Mouse (Mus musculus): ENCODE measurements around the gene Proca1. TPM values are rescaled to one million over a fixed set of nuclear protein-coding genes. Genes with fewer than 3 reads are reported as not detected.
"Not testable (repeated sequence)": the region's sequence is repeated elsewhere in the genome, so short reads cannot be mapped to it uniquely, and the experiment has no call there.

Gene Proca1
- total RNA-seq, 2 experiments from 2014 or later: 4.7 to 7.7 TPM

- intact Hi-C loops (cut with DNase I): loop anchor here (1.0 kb wide), 1 partner anchor 202 kb away; the partner anchor contains the start of gene Phf12
- no peak for TF ChIP-seq CTCF (IDR thresholded peaks at IDR 0.05)
- H3K27ac ChIP-seq: peak overlapping the region; percentile 97
- H3K4me3 ChIP-seq: peak overlapping the region; percentile 60
- DNase-seq (ENCODE audit: extremely low spot score in 1 of 2, low spot score in 2 of 2): no peak
Measured at GRCm38 (mm10) chr11:78183884-78184514, 9.2 kb upstream of the Proca1 start.

GRCm38 (mm10) chr11:78184702-78185101, 8.5 kb upstream of the Proca1 start:
- H3K4me3 ChIP-seq; DNase-seq (ENCODE audit: extremely low spot score in 1 of 2, low spot score in 2 of 2); H3K27ac ChIP-seq; intact Hi-C loops (cut with DNase I): not testable (repeated sequence)

- Histone ChIP-seq H3K4me3 (peak within 1 kb of the TSS; percentile 76), H3K27ac (peak within 1 kb of the TSS; percentile 94)
- peak; percentile 59 to 76 for DNase-seq (ENCODE audit: extremely low spot score in 1 of 2, low spot score in 2 of 2)
- intact Hi-C loops (cut with DNase I): no loop called here
- TF ChIP-seq CTCF (IDR thresholded peaks at IDR 0.05): no peak
Measured at GRCm38 (mm10) chr11:78188331-78189233, 4.6 kb upstream of the Proca1 start, which contains the start of gene Rab34. Gene Rab34, plus strand, starts transcription at chr11:78188430.

GRCm38 (mm10) chr11:78189234-78190040, 3.8 kb upstream of the Proca1 start:
- Histone ChIP-seq H3K27ac (peak overlapping the region; percentile 94), H3K4me3 (peak overlapping the region; percentile 76)
- DNase-seq (ENCODE audit: extremely low spot score in 1 of 2, low spot score in 2 of 2): peak; percentile 62 to 74
- TF ChIP-seq CTCF (IDR thresholded peaks at IDR 0.05): no peak
- intact Hi-C loops (cut with DNase I): no loop called here

GRCm38 (mm10) chr11:78190041-78190440, 3.2 kb upstream of the Proca1 start:
- no peak for DNase-seq (ENCODE audit: extremely low spot score in 1 of 2, low spot score in 2 of 2)
- TF ChIP-seq CTCF (IDR thresholded peaks at IDR 0.05): no peak
- H3K27ac ChIP-seq: peak overlapping the region; percentile 94; the same call in 1 of the 2 replicates
- intact Hi-C loops (cut with DNase I): no loop called here
- peak overlapping the region; percentile 76; the same call in 1 of the 2 replicates for H3K4me3 ChIP-seq

GRCm38 (mm10) chr11:78194411-78195100, 1.4 kb downstream of the Proca1 start:
- TF ChIP-seq CTCF (IDR thresholded peaks at IDR 0.05): no peak
- DNase-seq (ENCODE audit: extremely low spot score in 1 of 2, low spot score in 2 of 2): no peak
- Histone ChIP-seq H3K4me3 (peak overlapping the region; percentile 41), H3K27ac (no peak overlapping the region)
- intact Hi-C loops (cut with DNase I): no loop called here

- DNase-seq (ENCODE audit: extremely low spot score in 1 of 2, low spot score in 2 of 2): no peak
- Histone ChIP-seq H3K27ac (no peak overlapping the region), H3K4me3 (peak overlapping the region; percentile 41)
- TF ChIP-seq CTCF (IDR thresholded peaks at IDR 0.05): no peak
- intact Hi-C loops (cut with DNase I): no loop called here
Measured at GRCm38 (mm10) chr11:78195101-78195863, 2.1 kb downstream of the Proca1 start.

- Histone ChIP-seq H3K27ac (no peak overlapping the region), H3K4me3 (no peak overlapping the region)
- DNase-seq (ENCODE audit: extremely low spot score in 1 of 2, low spot score in 2 of 2): no peak
- TF ChIP-seq CTCF (IDR thresholded peaks at IDR 0.05): no peak
- intact Hi-C loops (cut with DNase I): no loop called here
Measured at GRCm38 (mm10) chr11:78202372-78202771, 9.2 kb downstream of the Proca1 start.

- intact Hi-C loops (cut with DNase I): no loop called here
Measured at GRCm38 (mm10) chr11:78204287-78204686, 11.1 kb downstream of the Proca1 start.

GRCm38 (mm10) chr11:78205361-78206206, 12.4 kb downstream of the Proca1 start:
- Histone ChIP-seq H3K4me3 (no peak overlapping the region), H3K27ac (peak overlapping the region; percentile 44)
- intact Hi-C loops (cut with DNase I): no loop called here
- TF ChIP-seq CTCF (IDR thresholded peaks at IDR 0.05): no peak
- DNase-seq (ENCODE audit: extremely low spot score in 1 of 2, low spot score in 2 of 2): no peak

More at GRCm38 (mm10) chr11:78204287-78204686, 11.1 kb downstream of the Proca1 start:
- Histone ChIP-seq H3K27ac (no peak overlapping the region), H3K4me3 (no peak overlapping the region)
- DNase-seq (ENCODE audit: extremely low spot score in 1 of 2, low spot score in 2 of 2): no peak
- no peak for TF ChIP-seq CTCF (IDR thresholded peaks at IDR 0.05)

Measured in left cerebral cortex, adult 2 months (tissue).